Mouse (Mus musculus) embryonic fibroblast, embryonic 13.5 days (primary cell): ENCODE results near the gene Defb10. TPM values are rescaled to one million over a fixed set of nuclear protein-coding genes. Genes with fewer than 3 reads are reported as not detected.
"Not testable (repeated sequence)": the region's sequence is repeated elsewhere in the genome, so short reads cannot be mapped to it uniquely, and the experiment has no call there.

Experiments
- H3K27ac ChIP-seq: 2 replicates; pipeline ENCODE4 v1.5.1; 2012; ENCODE audit warnings: low read length, control low read depth, inconsistent platforms; ENCODE audit not compliant: insufficient read depth
- H3K4me1 ChIP-seq: 2 replicates; pipeline ENCODE4 v1.6.1; 2011; ENCODE audit warnings: low read length; ENCODE audit not compliant: control insufficient read depth, insufficient read depth
- H3K4me3 ChIP-seq: 2 replicates; pipeline ENCODE4 v1.5.1; 2011; ENCODE audit warnings: mild to moderate bottlenecking, control low read depth, low read length; ENCODE audit not compliant: insufficient read depth
- polyA plus RNA-seq: library from polyadenylated mRNA; stranded (reverse); fragments of >200 nt; gene quantifications from 2 replicates; pipeline ENCODE4 v1.2.4, GENCODE M21; 2011; ENCODE audit warnings: low read depth; ENCODE audit not compliant: missing spikeins, insufficient read length

The Defb10 gene
- polyA plus RNA-seq = not detected in 2 replicates

DNA sequence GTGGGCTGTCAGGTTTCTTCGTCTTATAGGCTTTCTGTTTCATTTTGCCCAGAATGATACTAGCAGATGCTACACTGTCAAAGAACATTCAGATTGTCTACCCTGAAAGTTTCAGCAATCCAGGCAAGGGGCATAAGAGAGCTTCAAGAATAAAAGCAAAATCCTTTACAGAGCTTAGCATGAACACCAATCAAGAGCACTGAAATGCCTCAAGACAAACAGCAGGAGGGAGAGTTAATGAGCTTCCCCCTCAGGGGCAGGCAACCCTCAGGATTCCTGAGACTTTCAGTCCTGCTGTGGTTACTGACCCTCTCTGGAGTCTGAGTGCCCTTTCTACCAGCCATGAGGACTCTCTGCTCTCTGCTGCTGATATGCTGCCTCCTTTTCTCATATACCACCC, at the start of gene Defb10:
TSS of gene Defb10 (plus strand) at position 316 of the 400 bp plus-strand sequence.
- not testable (repeated sequence) for H3K27ac ChIP-seq, H3K4me1 ChIP-seq, H3K4me3 ChIP-seq

DNA sequence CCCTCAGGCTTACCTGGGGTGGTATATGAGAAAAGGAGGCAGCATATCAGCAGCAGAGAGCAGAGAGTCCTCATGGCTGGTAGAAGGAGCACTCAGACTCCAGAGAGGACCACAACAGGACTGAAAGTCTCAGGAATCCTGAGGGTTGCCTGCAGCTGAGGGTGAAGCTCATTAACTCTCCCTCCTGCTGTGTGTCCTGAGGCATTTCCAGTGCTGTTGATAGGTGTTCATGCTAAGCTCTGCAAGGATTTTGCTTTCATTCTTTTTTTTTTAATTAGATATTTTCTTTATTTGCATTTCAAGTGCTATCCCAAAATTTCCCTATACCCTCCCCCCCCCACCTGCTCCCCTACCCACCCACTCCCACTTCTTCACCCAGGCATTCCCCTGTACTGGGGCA, 26.6 kb downstream of the Defb10 start, which contains the start of gene Defb9:
TSS of gene Defb9 (minus strand) at position 101 of the 400 bp plus-strand sequence.
- not testable (repeated sequence) for H3K4me3 ChIP-seq, H3K27ac ChIP-seq, H3K4me1 ChIP-seq

DNA sequence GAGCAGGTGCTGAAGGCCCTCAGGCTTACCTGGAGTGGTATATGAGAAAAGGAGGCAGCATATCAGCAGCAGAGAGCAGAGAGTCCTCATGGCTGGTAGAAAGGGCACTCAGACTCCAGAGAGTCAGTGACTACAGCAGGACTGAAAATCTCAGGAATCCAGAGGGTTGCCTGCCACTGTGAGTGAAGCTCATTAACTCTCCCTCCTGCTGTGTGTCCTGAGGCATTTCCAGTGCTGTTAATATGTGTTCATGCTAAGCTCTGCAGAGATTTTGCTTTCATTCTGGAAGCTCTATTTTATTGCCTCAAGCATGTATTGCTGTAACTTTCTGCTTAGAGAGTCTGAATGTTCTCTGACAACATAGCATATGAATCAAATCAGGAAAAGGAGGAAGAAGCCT, 47.6 kb downstream of the Defb10 start, which contains the start of gene Defb11:
TSS of gene Defb11 (minus strand) at position 123 of the 400 bp plus-strand sequence.
- not testable (repeated sequence) for H3K27ac ChIP-seq, H3K4me1 ChIP-seq

More for the DNA sequence above, 47.6 kb downstream of the Defb10 start, which contains the start of gene Defb11:
- not testable (repeated sequence) for H3K4me3 ChIP-seq

Other genes with a start within 250 kb of the Defb10 start
- gene Defa26, start 240.7 kb upstream of the Defb10 start, polyA plus RNA-seq = not detected in 2 replicates
- not detected in 2 replicates for gene Defa17, start 203.1 kb upstream of the Defb10 start, polyA plus RNA-seq
- not detected in 2 replicates for gene Defa34, start 193.1 kb upstream of the Defb10 start, polyA plus RNA-seq
- gene AY761184, start 155.3 kb upstream of the Defb10 start, polyA plus RNA-seq = not detected in 2 replicates
- not detected in 2 replicates for gene Defa24, start 124.4 kb upstream of the Defb10 start, polyA plus RNA-seq
- not detected in 2 replicates for gene Defb50, start 35.4 kb upstream of the Defb10 start, polyA plus RNA-seq
- not detected in 2 replicates for gene Defb2, start 19.0 kb upstream of the Defb10 start, polyA plus RNA-seq
- gene Defb9, start 26.5 kb downstream of the Defb10 start, polyA plus RNA-seq = not detected in 2 replicates
- not detected in 2 replicates for gene Defb11, start 47.5 kb downstream of the Defb10 start, polyA plus RNA-seq
- gene Defb15, start 73.8 kb downstream of the Defb10 start, polyA plus RNA-seq = not detected in 2 replicates
- gene Defb35, start 79.5 kb downstream of the Defb10 start, polyA plus RNA-seq = not detected in 2 replicates
- not detected in 2 replicates for gene Defb13, start 87.9 kb downstream of the Defb10 start, polyA plus RNA-seq
- gene Fam90a1a, start 99.8 kb downstream of the Defb10 start, polyA plus RNA-seq = not detected in 2 replicates
- gene Ccdc70, start 110.9 kb downstream of the Defb10 start, polyA plus RNA-seq = not detected in 2 replicates
- not detected in 2 replicates for gene Atp7b, start 201.4 kb downstream of the Defb10 start, polyA plus RNA-seq
- 33.8 and 34.8 TPM in 2 replicates for gene Alg11, start 201.8 kb downstream of the Defb10 start, polyA plus RNA-seq